Mouse (Mus musculus) cortical plate, adult 2 months (tissue): ENCODE data around the gene Ska2. TPM values are rescaled to one million over a fixed set of nuclear protein-coding genes. Genes with fewer than 3 reads are reported as not detected.

ENCODE experiments used
- H3K27ac ChIP-seq: fragments of 200-500 bp; 2 replicates; pipeline ENCODE4 v1.5.1; 2012; ENCODE audit warnings: low read length, control low read depth, inconsistent platforms; ENCODE audit not compliant: insufficient read depth
- H3K4me1 ChIP-seq: fragments of 200-500 bp; 2 replicates; pipeline ENCODE4 v1.6.1; 2011; ENCODE audit warnings: low read length; ENCODE audit not compliant: control insufficient read depth, insufficient read depth
- H3K4me3 ChIP-seq: fragments of 200-500 bp; 2 replicates; pipeline ENCODE4 v1.5.1; 2011; ENCODE audit warnings: mild to moderate bottlenecking, low read length, control low read depth; ENCODE audit not compliant: insufficient read depth
- CTCF ChIP-seq: fragments of 200-500 bp; IDR thresholded peaks from 2 replicates; pipeline ENCODE4 v1.5.1; 2011; ENCODE audit warnings: mild to moderate bottlenecking, control low read depth, low read length; ENCODE audit not compliant: insufficient read depth; ENCODE audit errors: extremely low read depth
- POLR2A ChIP-seq: fragments of 200-500 bp; IDR thresholded peaks from 2 replicates; pipeline ENCODE4 v1.6.1; 2011; ENCODE audit warnings: mild to moderate bottlenecking, low read length, control low read depth; ENCODE audit not compliant: insufficient read depth; ENCODE audit errors: extremely low read depth
- polyA plus RNA-seq: library from polyadenylated mRNA; depleted of rRNA; stranded (reverse); fragments of >200 nt; gene quantifications from 2 replicates; pipeline ENCODE4 v1.2.3, GENCODE M21; 2012; rRNA removed

Gene Ska2
- polyA plus RNA-seq, 1 experiment = 13.9 TPM

- TF ChIP-seq POLR2A (no peak), CTCF (no peak)
- Histone ChIP-seq H3K27ac (no peak overlapping the region), H3K4me3 (no peak overlapping the region), H3K4me1 (no peaks in the 10 kb centered on the region)
Observed at GRCm38 (mm10) chr11:87163751-87164150, 54.7 kb downstream of the Ska2 start.

DNA sequence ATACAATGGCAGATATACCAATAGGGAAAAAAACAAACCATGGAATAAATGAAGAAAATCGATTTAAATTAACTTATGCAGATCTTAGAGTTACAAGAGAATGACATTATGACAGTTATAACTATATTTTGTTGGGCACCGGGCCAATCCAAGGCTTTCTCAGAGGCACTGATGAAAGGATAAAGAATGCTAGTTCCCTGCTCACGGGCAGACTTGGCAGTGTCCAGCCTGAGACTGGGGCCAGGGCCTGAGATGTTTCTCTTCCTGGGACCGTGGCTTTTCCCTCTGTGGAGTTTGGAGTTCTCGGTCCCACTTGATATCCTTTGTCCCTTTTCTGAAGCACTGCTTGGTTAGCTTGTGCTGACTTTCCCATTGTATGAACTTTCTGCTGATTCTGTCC, 64.6 kb downstream of the Ska2 start:
- TF ChIP-seq CTCF = no peak
- TF ChIP-seq POLR2A = no peak
- Histone ChIP-seq H3K4me1 (no peaks in the 10 kb centered on the region), H3K27ac (no peak overlapping the region), H3K4me3 (no peak overlapping the region)

Other genes with a start within 250 kb of the Ska2 start
- gene Ypel2, start 115.5 kb upstream of the Ska2 start, polyA plus RNA-seq = 27.6 and 32.6 TPM in 2 replicates
- gene Gdpd1, start 35.2 kb upstream of the Ska2 start, polyA plus RNA-seq = 34.6 and 34.9 TPM in 2 replicates
- gene Smg8, start 22.5 kb upstream of the Ska2 start, polyA plus RNA-seq = 10.2 and 10.6 TPM in 2 replicates
- 0.38 and 0.69 TPM in 2 replicates for gene Prr11, start 526 bp upstream of the Ska2 start, polyA plus RNA-seq
- 152 and 156 TPM in 2 replicates for gene Trim37, start 17.8 kb downstream of the Ska2 start, polyA plus RNA-seq
- gene Ppm1e, start 249.8 kb downstream of the Ska2 start, polyA plus RNA-seq = 63.1 and 76.8 TPM in 2 replicates